Comparison of ENCODE assay signal across 8 mouse cellular contexts in genomic region chr11:78465568-78466180, GRCm38 (mm10). TPM values are rescaled to one million over a fixed set of nuclear protein-coding genes. Genes with fewer than 3 reads are reported as not detected.
A peak's percentile ranks its signal among the peaks of the same experiment; 100 is the strongest.
DNase-seq lines count a peak whose midpoint lies in the region; ATAC-seq lines count a peak whose summit lies in the region.

TSS of gene Slc46a1 (plus strand) at chr11:78465697.

- DNase-seq in adrenal gland, adult 18-20 months (ENCODE audit: low spot score in 2 of 2) = peak; percentile 80 to 84
- DNase-seq in embryo, embryonic 11 days = peak; percentile 94
- DNase-seq in gastrocnemius, postnatal 36 days = peak; percentile 77 to 86
- DNase-seq in left cerebral cortex, postnatal 14 days (ENCODE audit: low spot score in 2 of 2) = peak; percentile 77 to 81
- DNase-seq in right cerebral cortex, postnatal 36 days (ENCODE audit: low spot score in 2 of 2) = peak; percentile 62 to 71
- DNase-seq in urinary bladder, postnatal 4 days (ENCODE audit: low spot score in 2 of 2) = peak; percentile 90

- peak within 1 kb of the TSS; percentile 75 for H3K9ac ChIP-seq in intestine, embryonic 15.5 days

- H3K27ac ChIP-seq in intestine, embryonic 15.5 days = peak within 1 kb of the TSS; percentile 89

- 0% methylated on average over 41 of the region's 41 CpGs for WGBS in intestine, embryonic 15.5 days

- H3K4me1 ChIP-seq in intestine, embryonic 15.5 days (replicated peaks) = peaks cover 15% of the 10 kb centered on the region

- H3K27me3 ChIP-seq in intestine, embryonic 15.5 days (replicated peaks) = no peaks in the 10 kb centered on the region

- H3K4me3 ChIP-seq in intestine, embryonic 15.5 days (replicated peaks) = peak within 1 kb of the TSS; percentile 68

- H3K4me2 ChIP-seq in intestine, embryonic 15.5 days (replicated peaks) = peak within 1 kb of the TSS; percentile 90

- ATAC-seq in intestine, embryonic 15.5 days = peak; percentile 93
- peak; percentile 84 for ATAC-seq in megakaryocyte-erythroid progenitor cell, adult 5-6 weeks (replicated peaks; ENCODE audit: low FRiP score, low TSS enrichment, poor library complexity, severe bottlenecking)

- intact Hi-C loops in gastrocnemius, postnatal 36 days (cut with DNase I) = no loop called here
- intact Hi-C loops in left cerebral cortex, postnatal 14 days (cut with DNase I) = no loop called here

- no peaks in the 10 kb centered on the region for H3K9me3 ChIP-seq in intestine, embryonic 15.5 days

- H3K36me3 ChIP-seq in intestine, embryonic 15.5 days = no peaks in the 10 kb centered on the region

RNA-seq across cellular contexts. Expression of gene Slc46a1, which starts in this region (rescaled TPM):
- total RNA-seq in adrenal gland, adult 18-20 months (2021) = 10 to 100 TPM; 27.4 to 32.0 TPM
- total RNA-seq in gastrocnemius, postnatal 36 days (2021) = 1 to 10 TPM in 1 of 2 experiments, under 1 TPM in 1; 0.67 to 1.2 TPM
- 12.2 and 13.3 TPM in 2 replicates for polyA plus RNA-seq in intestine, embryonic 15.5 days (2015; fragmentation: Nextera tagmentation; extraction: Ambion mirVana)
- 10 to 100 TPM; 10.2 to 10.5 TPM for total RNA-seq in left cerebral cortex, postnatal 14 days (2021)
- total RNA-seq in megakaryocyte-erythroid progenitor cell, adult 5-6 weeks (2014; fragmentation: Nextera tagmentation) = 2.6 and 3.6 TPM in 2 replicates
- total RNA-seq in megakaryocyte-erythroid progenitor cell, adult 5-6 weeks (2017) = 0.56 and 0.76 TPM in 2 replicates

Comparison
In these comparisons a context has a peak if more than half of its experiments do, and no peak if none do; other contexts are left out.
1. Peak in every context shown above with its lines: DNase-seq, ATAC-seq, H3K4me3 ChIP-seq and H3K27ac ChIP-seq.